Mouse (Mus musculus) lung, embryonic 15.5 days (tissue): Measurements from ENCODE around the gene Frmd8. TPM values are rescaled to one million over a fixed set of nuclear protein-coding genes. Genes with fewer than 3 reads are reported as not detected.
A peak's percentile ranks its signal among the peaks of the same experiment; 100 is the strongest.

ENCODE experiments used
- ATAC-seq: fragments of 200-750 bp; cut with Nextera tagmentation; 2 replicates; pipeline ENCODE4 v1.8.0; 2017; ENCODE audit warnings: moderate number of reproducible peaks, borderline replicate concordance; ENCODE audit not compliant: low FRiP score, low TSS enrichment; ENCODE audit errors: extremely low read depth
- H3K27ac ChIP-seq: fragments of 300-500 bp; sonication (generic); 2 replicates; pipeline ENCODE4 v1.5.1; 2015; ENCODE audit warnings: moderate library complexity, mild to moderate bottlenecking, inconsistent platforms
- H3K27me3 ChIP-seq: fragments of 300-500 bp; sonication (generic); 2 replicates; pipeline ENCODE4 v1.6.1; 2015; ENCODE audit warnings: inconsistent platforms
- H3K36me3 ChIP-seq: fragments of 300-500 bp; sonication (generic); 2 replicates; pipeline ENCODE4 v1.6.1; 2015; ENCODE audit warnings: inconsistent platforms
- H3K4me1 ChIP-seq: fragments of 300-500 bp; sonication (generic); 2 replicates; pipeline ENCODE4 v1.6.1; 2015; ENCODE audit warnings: inconsistent platforms
- H3K4me2 ChIP-seq: fragments of 300-500 bp; sonication (generic); 2 replicates; pipeline ENCODE4 v1.6.1; 2015; ENCODE audit warnings: inconsistent platforms, mild to moderate bottlenecking, moderate library complexity
- H3K4me3 ChIP-seq: fragments of 300-500 bp; sonication (generic); 2 replicates; pipeline ENCODE4 v1.5.1; 2015; ENCODE audit warnings: mild to moderate bottlenecking, inconsistent platforms
- H3K9ac ChIP-seq: fragments of 300-500 bp; sonication (generic); 2 replicates; pipeline ENCODE4 v1.6.1; 2015; ENCODE audit warnings: inconsistent platforms
- H3K9me3 ChIP-seq: fragments of 300-500 bp; sonication (generic); 2 replicates; pipeline ENCODE4 v1.6.1; 2016; ENCODE audit warnings: inconsistent platforms
- WGBS: fragments of 180-500 bp; shearing (Covaris S2); methylation state at CpG from one replicate; pipeline ENCODE4 v1.1.7; 2015; 5-methylcytosine and 5-hydroxymethylcytosine counted together
- polyA plus RNA-seq: library from polyadenylated mRNA; unstranded; fragments of >200 nt; fragmentation: Nextera tagmentation; extraction: Ambion mirVana; gene quantifications from 2 replicates; pipeline ENCODE4 v1.2.1, GENCODE M21; 2015

The Frmd8 gene
- polyA plus RNA-seq, 1 experiment from 2014 or later = 53.0 TPM

DNA sequence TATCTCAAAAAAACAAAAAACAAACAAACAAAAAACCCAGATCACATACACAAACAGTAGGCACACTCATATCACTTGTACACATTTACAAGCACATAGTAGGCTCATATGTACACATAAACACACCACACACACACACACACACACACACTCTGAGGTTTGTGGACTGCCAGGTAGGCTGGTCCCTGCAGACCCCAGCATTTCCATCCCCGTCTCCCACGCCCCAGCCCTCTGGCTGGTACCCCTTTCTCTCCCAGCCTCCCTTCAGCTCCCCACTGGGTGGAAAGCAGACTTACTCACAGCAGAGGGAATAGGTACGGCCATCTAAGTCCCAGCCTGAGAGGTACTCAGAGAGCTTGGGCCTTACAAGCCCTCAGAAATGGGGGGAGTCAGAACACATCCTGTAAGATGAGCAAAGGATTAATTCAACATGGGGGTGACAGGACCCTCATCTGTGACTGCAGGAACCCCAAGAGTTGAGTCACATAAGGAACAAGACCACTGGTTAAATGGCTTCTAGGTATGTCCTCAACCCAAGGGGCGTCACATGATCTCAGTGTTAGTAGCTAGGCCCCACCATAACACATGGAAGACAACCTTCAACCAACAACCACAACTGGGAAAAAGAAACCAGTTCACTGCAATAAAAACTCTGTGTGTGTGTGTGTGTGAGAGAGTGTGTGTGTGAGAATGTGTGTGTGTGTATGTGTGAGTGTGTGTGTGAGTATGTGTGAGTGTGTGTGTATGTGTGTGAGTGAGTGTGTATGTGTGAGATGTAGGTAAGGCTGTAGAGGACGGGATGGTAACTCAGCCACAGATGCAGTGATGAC, 49.0 kb downstream of the Frmd8 start:
- Histone ChIP-seq H3K36me3 (no peaks in the 10 kb centered on the region), H3K27me3 (no peaks in the 10 kb centered on the region), H3K9me3 (no peaks in the 10 kb centered on the region), H3K9ac (no peak overlapping the region), H3K27ac (peak overlapping the region; percentile 81), H3K4me1 (peaks cover 43% of the 10 kb centered on the region), H3K4me2 (no peak overlapping the region), H3K4me3 (no peak overlapping the region)
- WGBS = 84% methylated on average over 5 of the region's 5 CpGs
- no peak for ATAC-seq

DNA sequence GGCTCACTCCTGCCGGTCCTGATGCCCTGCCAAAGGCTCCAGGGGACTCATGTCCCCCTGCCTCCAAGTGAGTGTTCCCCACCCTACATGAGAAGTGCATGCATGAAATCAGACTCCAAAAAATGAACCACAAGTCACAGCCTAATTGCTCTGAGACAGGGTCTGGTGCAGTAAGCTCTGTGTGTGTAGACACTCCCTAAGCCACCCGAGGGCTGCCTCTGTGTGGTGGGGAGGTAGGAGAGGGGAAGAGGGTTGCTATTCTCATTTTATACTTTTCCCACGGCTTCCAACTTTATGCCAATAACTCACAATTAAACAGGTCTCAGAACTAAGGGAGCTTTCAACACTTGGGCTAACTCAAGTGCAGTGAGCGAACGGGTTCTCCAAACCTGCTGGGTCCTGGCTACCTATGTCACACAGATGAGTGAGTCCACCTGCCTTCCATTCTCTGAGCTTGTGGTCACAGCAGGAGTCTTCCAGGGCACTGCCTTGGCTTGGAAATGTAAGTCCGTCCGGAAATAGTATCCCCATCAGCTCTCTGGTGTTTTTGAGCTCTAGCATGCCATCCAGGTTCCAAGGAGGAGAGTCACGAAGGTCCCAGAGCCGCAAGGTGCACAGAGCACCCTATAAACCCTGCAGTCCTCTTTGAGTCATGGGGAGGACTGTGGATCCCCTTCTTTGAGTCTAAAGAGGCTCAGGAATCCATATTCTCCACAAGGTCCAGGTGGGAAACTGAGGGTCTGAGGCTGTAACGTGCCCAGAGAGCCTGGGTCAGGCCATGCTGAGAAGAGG, 50.1 kb downstream of the Frmd8 start:
- 71% methylated on average over 10 of the region's 10 CpGs for WGBS
- H3K4me3 ChIP-seq = no peak overlapping the region
- no peak overlapping the region for H3K27ac ChIP-seq
- H3K9me3 ChIP-seq = no peaks in the 10 kb centered on the region
- no peak for ATAC-seq
- H3K4me1 ChIP-seq = peaks cover 43% of the 10 kb centered on the region
- H3K36me3 ChIP-seq = no peaks in the 10 kb centered on the region
- no peak overlapping the region for H3K9ac ChIP-seq
- H3K27me3 ChIP-seq = no peaks in the 10 kb centered on the region
- H3K4me2 ChIP-seq = peak overlapping the region; percentile 7; the same call in 1 of the 2 replicates

DNA sequence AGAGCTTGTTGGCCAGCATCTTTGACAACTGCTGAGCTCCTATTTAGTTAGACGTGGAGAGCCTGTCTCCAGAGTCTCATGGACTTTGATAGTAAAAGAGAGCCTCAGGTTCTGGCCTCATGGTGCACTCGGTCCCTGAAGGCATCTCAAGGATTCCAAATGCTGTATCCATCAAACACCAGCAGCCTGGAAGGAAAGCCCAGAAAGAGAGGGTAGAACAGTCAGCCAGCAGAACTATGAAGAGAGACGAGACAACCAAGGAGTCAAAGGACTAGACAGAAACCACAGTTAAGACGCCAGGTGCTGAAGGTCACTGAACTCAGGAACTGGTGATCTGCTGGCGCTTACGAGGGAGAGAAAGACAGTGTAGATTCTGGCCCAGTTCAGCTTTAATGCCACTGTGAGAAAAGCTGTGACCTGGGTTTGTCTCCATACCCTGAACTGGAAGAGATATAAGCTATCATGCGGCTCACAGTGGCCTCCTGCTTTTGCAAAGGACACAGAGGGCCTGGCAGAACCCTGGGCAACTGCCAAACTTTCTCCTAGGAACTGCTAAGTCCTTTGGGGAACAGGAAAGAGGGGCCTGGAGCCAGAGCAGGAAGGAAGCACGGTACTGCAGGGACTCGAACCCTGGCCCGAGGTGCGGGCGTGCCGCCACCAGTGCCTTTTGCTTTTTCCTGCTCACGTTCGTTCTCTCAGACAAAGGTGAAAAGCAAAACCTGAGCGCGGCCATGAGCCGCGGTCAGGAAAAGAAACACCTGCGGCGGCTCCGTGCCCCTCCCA, 50.8 kb downstream of the Frmd8 start:
- H3K4me3 ChIP-seq = no peak overlapping the region
- WGBS = 65% methylated on average over 22 of the region's 22 CpGs
- H3K36me3 ChIP-seq = no peaks in the 10 kb centered on the region
- H3K4me1 ChIP-seq = peaks cover 48% of the 10 kb centered on the region
- peak overlapping the region; percentile 46; the same call in 1 of the 2 replicates for H3K27ac ChIP-seq
- H3K27me3 ChIP-seq = no peaks in the 10 kb centered on the region
- H3K4me2 ChIP-seq = peak overlapping the region; percentile 7; the same call in 1 of the 2 replicates
- ATAC-seq = no peak
- no peaks in the 10 kb centered on the region for H3K9me3 ChIP-seq
- H3K9ac ChIP-seq = no peak overlapping the region

DNA sequence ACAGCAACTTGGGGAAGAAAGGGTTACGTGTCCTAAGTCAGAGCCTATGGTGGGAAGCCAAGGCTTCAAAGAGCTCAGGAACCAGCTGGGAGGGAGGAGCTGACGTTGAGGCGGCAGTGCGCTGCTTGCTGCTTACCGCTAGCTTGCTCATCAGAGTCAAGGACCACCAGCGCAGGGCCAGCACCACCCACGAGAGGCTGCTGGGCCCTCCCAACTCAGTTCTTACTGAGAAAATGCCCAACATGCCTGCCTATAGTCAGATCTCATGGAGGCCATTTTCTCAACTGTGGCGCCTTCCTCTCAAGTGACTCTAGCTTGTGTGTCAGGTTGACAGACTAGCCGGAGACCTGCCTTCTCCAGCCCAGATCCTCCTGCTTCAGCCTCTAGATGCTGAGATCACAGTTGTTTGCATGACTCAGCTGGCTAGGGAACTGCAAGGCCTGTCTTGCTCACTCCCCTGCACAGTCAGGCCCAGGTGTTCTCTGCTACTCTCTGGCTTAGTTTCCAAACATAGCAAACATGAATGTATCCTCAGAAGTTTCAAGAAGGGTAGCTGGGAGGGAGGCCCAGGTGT, 51.7 kb downstream of the Frmd8 start:
- peak; percentile 81 for ATAC-seq
- peak overlapping the region; percentile 1; the same call in 1 of the 2 replicates for H3K4me2 ChIP-seq
- no peaks in the 10 kb centered on the region for H3K27me3 ChIP-seq
- H3K27ac ChIP-seq = peak overlapping the region; percentile 46
- 17% methylated on average over 9 of the region's 9 CpGs for WGBS
- H3K4me3 ChIP-seq = no peak overlapping the region
- no peaks in the 10 kb centered on the region for H3K9me3 ChIP-seq
- no peak overlapping the region for H3K9ac ChIP-seq
- H3K36me3 ChIP-seq = no peaks in the 10 kb centered on the region
- peaks cover 55% of the 10 kb centered on the region for H3K4me1 ChIP-seq

DNA sequence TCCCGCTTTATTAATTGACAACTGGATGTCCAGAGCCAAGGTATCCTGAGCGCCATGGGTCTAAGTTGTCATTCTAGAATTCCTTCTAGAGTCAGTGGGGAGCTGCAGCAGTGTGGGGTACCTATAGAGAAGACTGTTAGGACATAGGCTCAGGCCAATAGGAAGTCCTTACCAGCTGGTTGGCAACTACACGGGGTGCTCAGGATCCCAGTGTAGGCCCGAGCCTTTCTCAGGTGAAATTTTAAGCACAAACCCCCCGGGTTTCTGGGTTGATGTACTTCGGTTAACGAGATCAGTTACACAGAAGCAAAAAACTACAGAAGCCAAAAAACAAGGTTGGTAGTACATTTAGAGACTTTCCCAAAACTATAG, 52.3 kb downstream of the Frmd8 start:
- Histone ChIP-seq H3K4me3 (no peak overlapping the region), H3K36me3 (no peaks in the 10 kb centered on the region), H3K9ac (no peak overlapping the region), H3K9me3 (no peaks in the 10 kb centered on the region), H3K27ac (peak overlapping the region; percentile 46), H3K27me3 (no peaks in the 10 kb centered on the region), H3K4me1 (peaks cover 60% of the 10 kb centered on the region), H3K4me2 (no peak overlapping the region; the same call in 1 of the 2 replicates)
- 61% methylated on average over 7 of the region's 7 CpGs for WGBS
- ATAC-seq = no peak

DNA sequence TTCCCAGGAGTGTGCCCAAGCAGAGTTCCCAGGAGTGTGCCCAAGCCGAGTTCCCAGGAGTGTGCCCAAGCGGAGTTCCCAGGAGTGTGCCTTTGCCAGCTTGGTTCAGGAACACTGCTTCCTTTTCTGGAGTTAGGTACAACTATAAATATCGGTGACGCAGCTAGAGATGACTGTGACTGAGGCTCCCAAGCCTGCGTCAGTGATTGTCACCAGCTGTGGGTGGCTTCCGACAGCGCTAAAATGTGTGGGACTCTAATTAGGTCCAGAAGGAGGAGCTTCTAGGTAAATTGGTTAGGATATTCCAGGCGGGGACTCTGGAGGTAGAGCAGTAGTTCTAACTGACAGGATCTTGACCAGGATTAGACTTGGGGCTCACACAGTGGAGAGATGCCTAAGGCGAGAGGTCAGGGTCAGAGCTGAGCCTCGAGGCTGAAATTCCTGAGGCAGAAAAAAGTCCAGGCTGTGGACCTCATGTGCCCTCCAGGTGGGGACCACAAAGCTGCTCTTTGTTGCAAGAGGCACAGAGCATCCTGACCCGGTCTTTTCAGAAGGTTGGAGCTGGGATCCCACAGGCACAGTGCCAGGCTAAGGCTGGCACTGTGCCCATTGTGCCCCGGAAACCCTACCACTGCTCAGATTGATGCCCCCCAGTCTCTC, 52.8 kb downstream of the Frmd8 start:
- Histone ChIP-seq H3K4me2 (peak overlapping the region; percentile 1; the same call in 1 of the 2 replicates), H3K27me3 (no peaks in the 10 kb centered on the region), H3K27ac (peak overlapping the region; percentile 46), H3K4me1 (peaks cover 58% of the 10 kb centered on the region), H3K9me3 (no peaks in the 10 kb centered on the region), H3K36me3 (no peaks in the 10 kb centered on the region), H3K9ac (no peak overlapping the region), H3K4me3 (no peak overlapping the region)
- WGBS = 26% methylated on average over 12 of the region's 12 CpGs
- ATAC-seq = no peak

DNA sequence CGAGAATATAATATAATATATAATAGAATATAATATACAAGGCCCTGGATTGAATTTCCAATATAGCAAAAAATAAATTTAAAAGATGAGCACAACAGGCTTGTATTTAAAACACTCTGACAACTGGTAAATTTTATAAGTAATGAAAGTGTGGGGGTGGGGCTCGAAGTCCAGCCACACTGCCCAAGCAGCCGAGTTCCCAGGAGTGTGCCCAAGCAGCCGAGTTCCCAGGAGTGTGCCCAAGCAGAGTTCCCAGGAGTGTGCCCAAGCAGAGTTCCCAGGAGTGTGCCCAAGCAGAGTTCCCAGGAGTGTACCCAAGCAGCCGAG, 53.3 kb downstream of the Frmd8 start:
- H3K36me3 ChIP-seq = no peaks in the 10 kb centered on the region
- no peak for ATAC-seq
- H3K9me3 ChIP-seq = no peaks in the 10 kb centered on the region
- no peak overlapping the region for H3K4me3 ChIP-seq
- peak overlapping the region; percentile 46 for H3K27ac ChIP-seq
- no peak overlapping the region for H3K4me2 ChIP-seq
- WGBS = 64% methylated on average over 5 of the region's 5 CpGs
- no peaks in the 10 kb centered on the region for H3K27me3 ChIP-seq
- no peak overlapping the region for H3K9ac ChIP-seq
- peaks cover 55% of the 10 kb centered on the region for H3K4me1 ChIP-seq

DNA sequence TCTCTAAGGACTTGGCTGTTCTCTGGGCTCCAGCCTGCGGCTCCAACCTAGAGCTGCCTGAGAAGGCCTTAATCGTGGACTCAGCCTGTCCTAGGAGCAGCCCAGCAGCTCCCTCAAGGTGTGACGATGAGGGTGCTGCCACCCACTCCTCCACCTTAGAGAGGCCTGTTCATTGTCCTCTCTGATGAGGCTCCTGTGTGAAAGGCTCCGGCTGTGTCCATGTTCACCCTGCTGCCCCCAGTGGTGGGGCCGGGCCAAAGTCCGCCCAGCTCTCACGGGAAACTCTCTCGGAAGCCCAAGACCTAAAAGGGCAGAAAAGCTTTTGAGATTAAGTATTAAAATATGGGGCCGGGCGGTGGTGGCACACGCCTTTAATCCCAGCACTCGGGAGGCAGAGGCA, 55.5 kb downstream of the Frmd8 start:
- no peak overlapping the region for H3K4me2 ChIP-seq
- no peak overlapping the region for H3K9ac ChIP-seq
- no peaks in the 10 kb centered on the region for H3K36me3 ChIP-seq
- 45% methylated on average over 12 of the region's 12 CpGs for WGBS
- H3K9me3 ChIP-seq = no peaks in the 10 kb centered on the region
- no peak overlapping the region for H3K4me3 ChIP-seq
- no peaks in the 10 kb centered on the region for H3K27me3 ChIP-seq
- ATAC-seq = no peak
- H3K27ac ChIP-seq = peak overlapping the region; percentile 43; the same call in 1 of the 2 replicates
- H3K4me1 ChIP-seq = peaks cover 54% of the 10 kb centered on the region

DNA sequence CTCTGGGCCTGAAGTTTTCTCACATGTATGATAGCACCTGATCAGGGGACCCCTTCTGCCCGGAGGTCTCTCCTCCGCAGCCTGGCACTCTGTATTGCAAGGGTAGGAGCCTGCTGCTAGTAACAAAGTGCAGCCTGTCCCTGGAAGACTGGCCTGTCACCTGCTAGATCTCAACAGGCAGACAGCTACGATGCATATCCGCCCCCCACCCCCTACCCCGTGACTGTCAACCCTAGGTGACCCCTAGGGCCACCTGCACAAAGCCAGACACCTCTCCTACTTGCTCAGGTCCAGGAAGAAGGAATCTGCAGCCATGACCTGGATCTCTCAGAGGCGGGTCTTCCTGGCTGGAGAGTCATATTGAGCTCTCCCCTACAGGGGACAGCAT, 56.5 kb downstream of the Frmd8 start:
- H3K9ac ChIP-seq = no peak overlapping the region
- H3K27ac ChIP-seq = no peak overlapping the region
- no peaks in the 10 kb centered on the region for H3K9me3 ChIP-seq
- no peaks in the 10 kb centered on the region for H3K27me3 ChIP-seq
- WGBS = 66% methylated on average over 6 of the region's 6 CpGs
- peaks cover 44% of the 10 kb centered on the region for H3K4me1 ChIP-seq
- H3K4me2 ChIP-seq = no peak overlapping the region
- H3K4me3 ChIP-seq = no peak overlapping the region
- ATAC-seq = no peak
- H3K36me3 ChIP-seq = no peaks in the 10 kb centered on the region

DNA sequence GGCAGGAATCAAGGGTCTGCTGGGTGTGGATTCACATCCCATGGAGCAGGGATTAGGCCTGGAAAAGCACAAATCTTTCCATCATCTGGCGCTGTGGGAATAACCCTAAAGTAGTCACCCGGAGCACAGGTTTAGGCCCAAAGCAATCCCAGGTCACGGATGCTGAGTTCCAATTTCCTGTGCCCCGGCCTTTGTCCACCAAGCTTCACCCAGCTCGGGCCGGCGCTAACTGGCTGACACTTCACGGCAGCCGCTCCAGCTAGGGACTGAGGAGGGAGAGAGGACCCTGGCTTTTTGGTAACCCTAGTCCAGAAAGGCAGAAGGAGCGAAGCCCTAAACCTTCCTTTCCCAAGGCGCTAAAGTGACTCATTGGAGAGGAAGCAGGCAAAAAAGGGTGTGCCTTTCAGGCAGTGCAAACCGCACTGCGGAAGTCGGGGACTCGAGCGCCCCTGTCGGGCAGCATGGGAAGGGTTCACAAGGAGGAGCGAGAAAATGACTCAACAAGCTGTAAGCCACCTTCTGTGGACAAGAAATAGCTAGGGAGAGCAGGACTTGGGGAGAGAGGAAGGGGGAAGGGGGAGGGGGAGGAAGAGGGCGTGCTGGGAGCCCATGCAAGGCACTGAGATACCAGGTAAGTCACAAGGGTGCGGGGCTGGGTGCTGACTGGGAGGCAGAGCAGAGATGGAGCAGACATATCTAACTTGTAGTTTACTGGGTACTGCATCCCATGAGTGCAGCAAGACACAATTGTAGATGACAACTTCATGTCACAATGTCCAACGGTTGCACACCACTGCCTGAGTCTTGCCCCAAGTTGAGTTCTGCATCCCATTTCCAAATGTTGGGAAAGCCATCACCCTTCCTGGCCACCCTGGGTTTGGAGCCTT, 57.1 kb downstream of the Frmd8 start:
- Histone ChIP-seq H3K27me3 (no peaks in the 10 kb centered on the region), H3K4me2 (peak overlapping the region; percentile 46), H3K36me3 (no peaks in the 10 kb centered on the region), H3K9ac (peak overlapping the region; percentile 21; the same call in 1 of the 2 replicates), H3K27ac (peak overlapping the region; percentile 68), H3K4me1 (peaks cover 39% of the 10 kb centered on the region), H3K4me3 (peak overlapping the region; percentile 18), H3K9me3 (no peaks in the 10 kb centered on the region)
- WGBS = 19% methylated on average over 21 of the region's 21 CpGs
- peak; percentile 53; the same call in 1 of the 2 replicates for ATAC-seq
